Mouse (Mus musculus) bone marrow, adult 2 months (tissue): ENCODE results near the gene Nek9.

Experiments used
- CTCF ChIP-seq: fragments of 200-500 bp; IDR thresholded peaks from 2 replicates; pipeline ENCODE4 v1.5.1; 2011; ENCODE audit warnings: low read length, control low read depth; ENCODE audit not compliant: control insufficient read depth, insufficient read depth
- POLR2A ChIP-seq: fragments of 200-500 bp; IDR thresholded peaks from 2 replicates; pipeline ENCODE4 v1.6.1; 2011; ENCODE audit warnings: low read depth, mild to moderate bottlenecking, control low read depth, low read length, borderline replicate concordance; ENCODE audit not compliant: control insufficient read depth

DNA sequence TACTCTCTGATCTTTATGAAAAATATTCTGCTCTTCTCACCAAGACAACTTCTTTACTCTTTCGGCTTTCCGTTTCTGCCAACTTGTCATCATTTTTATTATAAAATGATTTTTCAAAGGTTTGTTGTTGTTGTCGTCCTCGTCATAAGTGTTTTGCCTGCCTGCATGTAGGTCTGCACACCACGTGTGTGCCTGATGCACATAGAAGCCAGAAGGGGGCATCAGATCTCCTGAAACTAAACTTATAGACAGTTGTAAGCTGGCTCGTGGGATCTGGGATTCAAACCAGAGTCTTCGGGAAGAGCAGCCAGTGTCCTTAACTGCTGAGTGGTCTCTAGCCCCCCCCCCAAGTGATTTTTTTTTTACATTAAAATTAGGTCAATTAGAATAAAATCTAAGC is 41.8 kb upstream of the Nek9 start:
- TF ChIP-seq POLR2A (no peak), CTCF (peak; percentile 33; the same call in 1 of the 2 replicates)
